Mouse (Mus musculus): Measurements from ENCODE around the gene Nup93.

- TF ChIP-seq CTCF (IDR thresholded peaks at IDR 0.05; ENCODE audit: borderline replicate concordance, control insufficient read depth, extremely low read depth, insufficient read depth, low read length, poor library complexity) (no peak), POLR2A (IDR thresholded peaks at IDR 0.05; ENCODE audit: control insufficient read depth, extremely low read depth, insufficient read depth, low read length, poor library complexity) (no peak)
Observed at GRCm38 (mm10) chr8:94290606-94291005, 76.2 kb downstream of the Nup93 start.

All from thymus, adult 2 months (tissue).